Mouse (Mus musculus) ovary, adult 18-20 months (tissue): ENCODE results near the gene Slco2a1.

Source experiments
- DNase-seq: peaks from one replicate; pipeline ENCODE4 v3.0.0; 2022; ENCODE audit warnings: low spot score, mixed read lengths

Gene Slco2a1

DNA sequence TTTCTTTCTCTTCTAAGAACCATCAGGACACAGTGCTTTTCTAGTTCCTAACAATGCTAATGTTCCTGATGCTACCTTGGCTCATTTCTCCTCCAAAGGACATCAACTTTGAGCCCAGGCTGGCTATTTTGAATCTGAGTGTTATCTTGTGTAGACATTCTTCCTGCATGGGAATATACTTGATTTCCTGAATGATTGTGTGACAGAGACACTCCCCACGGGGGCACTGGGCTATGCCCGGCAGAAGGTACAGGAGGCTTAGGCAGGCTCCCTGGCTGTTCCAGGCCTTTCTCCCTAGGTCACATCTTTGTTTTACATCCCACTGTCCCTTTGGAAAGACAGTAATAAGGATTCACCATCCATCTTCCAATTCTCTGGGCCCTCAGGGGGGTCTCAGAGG, 49.8 kb downstream of the Slco2a1 start:
- DNase-seq, result no peak

- DNase-seq, result no peak
Observed at GRCm38 (mm10) chr9:103038705-103039104, 50.2 kb downstream of the Slco2a1 start.

GRCm38 (mm10) chr9:103040581-103040980, 52.1 kb downstream of the Slco2a1 start:
- no peak for DNase-seq

DNA sequence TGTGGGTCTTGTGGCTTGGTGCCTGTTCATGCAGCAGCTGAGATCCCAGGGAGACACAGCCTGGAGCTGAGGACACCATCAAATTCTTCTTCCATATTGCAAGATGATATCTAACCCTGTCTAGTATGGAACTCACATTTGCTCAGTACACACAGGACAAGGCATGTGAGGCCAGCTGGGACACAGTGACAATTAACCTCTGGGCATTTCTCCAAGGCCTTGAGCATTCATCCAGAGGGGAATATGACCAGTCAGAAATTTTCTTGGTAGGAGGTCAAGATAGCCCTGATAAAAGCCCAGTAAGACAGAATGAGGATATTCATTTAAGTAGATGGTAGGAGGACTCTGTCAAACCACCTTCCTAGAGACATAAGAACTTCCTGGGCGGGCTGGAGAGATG, 56.9 kb downstream of the Slco2a1 start:
- DNase-seq, result no peak

- no peak for DNase-seq
Observed at GRCm38 (mm10) chr9:103049049-103049511, 60.6 kb downstream of the Slco2a1 start.

GRCm38 (mm10) chr9:103053829-103054228, 65.3 kb downstream of the Slco2a1 start:
- DNase-seq, result no peak

DNA sequence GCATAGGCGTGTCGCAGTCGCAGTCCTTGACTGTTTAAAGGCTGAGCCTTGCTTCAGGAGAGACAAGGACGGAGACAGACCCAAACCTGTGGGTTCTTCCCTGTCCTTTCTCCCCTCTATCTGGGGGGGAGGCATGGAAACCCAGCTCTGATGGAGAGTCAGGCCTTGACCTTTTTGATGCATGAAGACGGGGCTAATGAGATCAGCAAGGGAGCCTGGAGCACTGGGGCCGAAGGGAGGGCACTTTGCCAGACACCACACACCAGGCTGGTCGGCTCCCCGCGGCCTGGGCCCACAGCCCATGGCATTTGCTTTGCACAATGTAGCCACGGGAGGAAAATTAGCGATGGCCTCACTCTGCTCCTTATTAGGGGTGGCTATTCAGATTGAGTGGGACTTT, 66.5 kb downstream of the Slco2a1 start:
- DNase-seq, result peak; percentile 13

GRCm38 (mm10) chr9:103056164-103056563, 67.7 kb downstream of the Slco2a1 start:
- DNase-seq, result no peak

GRCm38 (mm10) chr9:103060551-103060950, 72.0 kb downstream of the Slco2a1 start:
- no peak for DNase-seq

DNA sequence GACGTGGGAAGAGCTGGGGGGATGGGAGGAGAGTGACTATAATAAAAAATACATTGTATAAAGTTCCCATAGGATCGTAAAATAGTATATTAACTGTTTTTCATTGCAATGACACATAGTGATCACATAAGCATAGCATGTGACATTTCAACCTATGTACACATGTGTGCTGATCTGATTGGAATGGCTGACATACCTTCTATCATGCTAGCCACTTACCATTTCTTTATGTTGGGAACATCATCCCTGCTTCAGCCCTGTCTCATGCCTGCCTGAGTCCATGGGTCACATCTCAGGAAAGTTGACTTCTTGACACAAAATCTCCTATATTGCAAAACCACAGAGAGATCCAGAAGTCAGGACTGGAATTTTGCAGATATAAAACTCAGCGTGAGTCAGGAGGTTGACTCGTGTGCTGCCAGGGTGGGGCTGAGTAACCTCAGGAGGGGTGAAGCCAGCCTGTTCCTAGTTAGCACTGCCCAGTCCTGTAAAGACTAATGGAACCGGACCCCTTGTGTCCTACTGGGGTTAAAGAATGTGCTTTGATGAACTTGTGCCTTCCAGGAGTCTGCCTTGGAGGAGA, 73.0 kb downstream of the Slco2a1 start:
- DNase-seq, result no peak

GRCm38 (mm10) chr9:103063591-103063990, 75.1 kb downstream of the Slco2a1 start:
- no peak for DNase-seq

DNA sequence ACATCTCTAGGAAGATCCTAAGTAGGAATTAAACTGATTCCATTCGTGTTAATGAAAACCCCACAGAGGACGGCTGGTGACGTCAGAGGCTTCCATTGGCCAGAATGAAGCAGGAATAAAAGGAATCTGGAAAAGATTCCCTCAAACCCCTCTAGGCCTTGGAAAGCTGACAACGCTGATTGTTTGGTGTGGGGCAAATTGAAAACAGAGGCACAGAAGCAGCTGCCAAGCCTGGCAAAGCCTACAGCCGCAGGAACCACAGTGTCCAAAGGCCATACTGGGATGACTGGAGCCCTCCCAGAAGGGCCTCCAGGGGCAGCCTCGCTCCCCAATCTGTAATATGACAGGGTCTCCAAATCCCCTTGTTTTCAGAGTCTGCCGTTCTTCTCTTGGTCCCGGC, 78.3 kb downstream of the Slco2a1 start:
- no peak for DNase-seq

DNA sequence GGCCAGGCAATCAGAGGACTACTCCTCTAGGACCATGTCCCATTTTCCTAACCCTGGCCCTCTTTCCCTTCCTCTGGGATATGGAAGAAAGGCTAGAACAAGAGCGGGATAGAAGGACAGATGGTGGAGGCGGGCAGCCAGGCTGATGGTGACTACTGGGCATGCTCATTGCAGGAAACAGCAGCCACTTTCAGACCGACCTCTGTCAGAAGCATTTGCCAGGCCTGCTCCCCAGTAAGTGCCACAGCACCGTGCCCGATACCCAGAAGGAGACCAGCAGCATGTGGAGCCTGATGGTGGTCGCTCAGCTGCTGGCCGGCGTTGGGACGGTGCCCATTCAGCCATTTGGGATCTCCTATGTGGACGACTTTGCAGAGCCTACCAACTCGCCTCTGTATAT, 79.1 kb downstream of the Slco2a1 start:
- DNase-seq, result no peak

- no peak for DNase-seq
Observed at GRCm38 (mm10) chr9:103068769-103069168, 80.3 kb downstream of the Slco2a1 start.

GRCm38 (mm10) chr9:103071541-103072203, 83.2 kb downstream of the Slco2a1 start:
- no peak for DNase-seq

DNA sequence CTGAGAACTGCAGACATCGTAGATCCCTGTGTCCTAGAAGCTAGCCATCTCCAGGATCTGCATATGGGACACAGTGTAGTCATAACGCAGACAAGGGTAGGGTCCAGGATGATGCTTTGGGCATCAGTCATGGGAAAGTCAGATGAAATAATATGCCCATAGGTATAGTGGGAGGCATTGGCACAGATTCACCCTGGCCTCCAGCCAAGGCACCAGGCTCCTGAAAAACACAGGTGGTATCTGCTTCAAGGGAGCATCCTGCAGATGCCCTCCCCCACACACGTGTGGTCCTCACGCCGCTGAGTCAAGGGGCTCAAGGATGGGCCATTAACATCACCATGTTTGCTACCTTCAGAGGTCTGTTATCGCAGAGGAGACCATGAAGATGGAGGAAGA, 83.7 kb downstream of the Slco2a1 start:
- no peak for DNase-seq

DNA sequence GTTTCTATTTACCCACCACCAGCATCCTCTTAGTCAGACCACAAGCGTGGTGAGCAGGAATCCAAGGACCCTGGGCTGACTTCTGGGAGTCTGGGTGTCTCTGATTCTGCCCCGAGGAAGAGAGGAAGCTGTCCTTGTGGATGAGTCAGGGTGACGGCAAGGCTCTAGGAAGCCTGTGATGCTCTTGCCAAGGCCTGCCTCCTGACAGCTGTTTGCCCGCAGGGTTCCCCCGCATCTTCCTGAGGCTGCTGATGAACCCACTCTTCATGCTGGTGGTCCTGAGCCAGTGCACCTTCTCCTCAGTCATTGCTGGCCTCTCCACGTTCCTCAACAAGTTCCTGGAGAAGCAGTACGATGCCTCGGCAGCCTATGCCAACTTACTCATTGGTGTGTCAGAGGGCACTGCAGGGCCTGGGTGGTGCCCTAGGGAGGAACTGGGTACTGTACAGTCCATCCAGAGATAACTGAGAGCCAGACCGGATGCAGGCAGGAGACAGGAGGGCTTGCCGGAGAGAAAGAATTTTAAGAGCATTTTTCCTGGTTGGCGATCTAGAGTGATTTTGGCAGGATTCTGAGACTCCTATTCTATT, 84.5 kb downstream of the Slco2a1 start:
- no peak for DNase-seq

DNA sequence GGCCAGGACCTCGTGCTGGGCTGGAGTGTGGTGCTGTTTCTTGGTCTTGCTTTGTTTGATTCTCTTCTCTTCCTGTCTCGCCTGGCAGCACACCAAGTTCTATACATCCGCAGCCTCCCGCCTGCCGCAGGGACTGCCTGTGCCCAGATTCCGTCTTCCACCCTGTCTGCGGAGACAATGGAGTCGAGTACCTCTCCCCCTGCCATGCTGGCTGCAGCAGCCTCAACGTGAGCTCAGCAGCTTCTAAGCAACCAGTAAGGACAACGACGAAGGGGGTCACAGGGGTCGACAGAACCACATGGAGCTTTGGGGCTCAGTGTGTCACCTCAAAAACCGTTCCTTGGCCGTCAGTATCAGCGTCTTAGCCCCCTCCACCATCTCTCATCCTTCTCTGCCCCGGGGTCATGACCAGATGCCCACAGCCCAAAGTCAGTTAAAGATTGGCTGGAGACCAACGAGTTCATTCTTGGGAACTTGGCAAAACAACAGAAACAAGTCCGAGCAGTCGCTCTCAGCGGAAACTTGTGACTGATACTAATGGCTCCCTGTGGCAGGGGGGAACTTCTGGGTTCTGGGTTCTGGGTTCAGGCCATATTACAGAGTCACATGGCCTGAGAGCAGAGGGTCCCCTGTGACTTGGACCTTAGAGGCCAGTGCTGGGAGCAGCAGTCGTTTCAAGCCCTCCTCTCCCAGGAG, 88.5 kb downstream of the Slco2a1 start:
- no peak for DNase-seq

- no peak for DNase-seq
Observed at GRCm38 (mm10) chr9:103078194-103078691, 89.7 kb downstream of the Slco2a1 start.

- no peak for DNase-seq
Observed at GRCm38 (mm10) chr9:103080211-103080610, 91.7 kb downstream of the Slco2a1 start.

DNA sequence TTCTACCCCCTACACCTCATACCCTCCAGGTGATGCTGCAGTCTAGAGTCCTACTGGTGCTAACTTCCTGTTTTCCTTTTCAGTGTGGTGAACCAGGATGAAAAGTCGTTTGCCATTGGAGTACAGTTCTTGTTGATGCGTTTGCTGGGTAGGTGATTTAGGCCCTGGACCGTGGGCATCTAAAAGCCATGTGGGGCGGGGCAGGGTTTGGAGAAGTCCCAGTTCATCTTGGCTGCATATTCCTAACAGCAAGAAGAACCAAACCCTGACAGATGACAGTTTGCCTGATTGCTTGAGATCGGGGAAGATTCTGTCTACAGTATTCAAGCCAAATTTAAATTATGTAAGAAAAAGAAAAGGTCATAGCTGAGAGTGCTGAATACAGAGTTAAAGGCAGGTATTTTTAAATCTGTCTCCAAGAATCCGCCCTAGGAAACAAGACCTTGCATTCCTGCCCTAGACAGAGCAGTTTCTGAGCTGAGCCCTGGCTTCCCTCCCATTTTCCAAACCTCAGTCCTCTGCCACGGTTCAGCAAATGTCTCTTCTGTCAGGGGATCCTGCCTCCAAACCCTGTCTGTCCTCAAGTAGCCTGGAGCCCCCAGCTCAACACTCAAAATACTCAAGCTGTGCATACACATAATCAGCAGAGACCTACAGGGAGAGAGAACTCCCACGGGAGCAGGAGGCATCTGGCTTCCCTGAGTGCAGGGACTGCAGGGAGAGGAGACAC, 93.9 kb downstream of the Slco2a1 start:
- no peak for DNase-seq

DNA sequence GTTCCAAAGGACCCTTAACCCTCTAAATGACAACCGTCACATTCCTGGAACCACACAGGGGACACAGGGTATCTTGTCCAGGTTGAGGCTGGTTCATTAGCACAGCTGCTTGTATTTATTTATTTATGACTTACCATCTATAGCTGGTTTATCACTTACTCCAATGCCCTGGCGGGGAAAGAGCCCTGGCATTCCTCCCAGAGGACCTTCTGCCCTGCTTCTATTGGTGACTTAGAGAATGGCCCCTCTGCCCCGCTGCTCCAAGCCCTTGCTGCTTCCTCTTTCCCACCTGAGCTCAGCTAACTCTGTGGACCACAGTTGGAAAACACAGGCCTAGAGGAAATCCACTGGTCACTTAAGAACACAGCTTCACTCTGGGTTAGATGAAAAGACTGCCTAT, 94.9 kb downstream of the Slco2a1 start:
- no peak for DNase-seq
